Mouse (Mus musculus): ENCODE data around the gene Clptm1.

Clptm1 gene

DNA sequence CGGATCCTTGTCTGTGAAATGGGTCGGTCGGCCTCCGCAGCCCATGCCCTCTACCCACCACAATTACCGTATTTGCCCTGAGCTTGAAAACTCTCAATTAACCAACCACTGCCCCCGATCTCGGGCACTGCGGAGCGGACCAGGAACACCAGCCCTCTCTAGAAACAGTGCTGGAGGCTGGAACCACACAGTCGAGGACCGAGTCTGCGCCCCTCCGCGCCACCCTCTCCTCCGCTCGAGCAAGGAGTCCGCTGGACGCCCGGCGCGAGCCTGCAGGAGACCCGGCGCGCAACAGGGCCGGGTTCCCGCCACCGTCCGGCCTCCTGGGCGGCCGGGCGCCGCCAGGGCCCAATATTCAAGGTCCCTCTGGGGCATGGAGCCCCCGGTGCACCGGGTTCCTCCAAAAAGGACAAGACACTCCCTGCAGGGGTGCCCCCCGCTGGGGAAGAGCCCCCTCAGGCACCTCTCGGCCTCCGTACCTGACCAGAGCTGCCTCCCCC is 328 bp downstream of the Clptm1 start:
- no peak for DNase-seq (ENCODE audit: low spot score in 2 of 2)

DNA sequence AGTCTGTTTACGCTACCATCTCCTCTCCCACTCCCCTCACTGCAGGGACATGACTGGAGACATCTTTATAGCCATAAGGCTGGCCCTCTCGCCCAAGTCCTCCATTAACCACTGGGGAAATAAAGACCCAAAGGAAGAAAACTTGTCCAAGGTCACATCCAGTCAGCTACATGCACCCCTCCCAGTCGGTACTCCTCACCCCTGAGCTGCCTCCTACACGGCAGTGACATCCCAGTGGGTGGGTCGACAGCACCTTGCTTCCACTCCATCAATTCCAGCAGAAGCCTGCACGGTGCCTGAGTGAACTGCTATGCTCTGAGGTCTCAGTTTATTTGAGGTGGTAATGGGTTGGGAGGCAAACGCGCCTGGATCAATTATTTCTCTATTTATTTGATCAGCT is 893 bp downstream of the Clptm1 start:
- DNase-seq (ENCODE audit: low spot score in 2 of 2) = peak in 1 of 2 experiments; percentile 15

DNA sequence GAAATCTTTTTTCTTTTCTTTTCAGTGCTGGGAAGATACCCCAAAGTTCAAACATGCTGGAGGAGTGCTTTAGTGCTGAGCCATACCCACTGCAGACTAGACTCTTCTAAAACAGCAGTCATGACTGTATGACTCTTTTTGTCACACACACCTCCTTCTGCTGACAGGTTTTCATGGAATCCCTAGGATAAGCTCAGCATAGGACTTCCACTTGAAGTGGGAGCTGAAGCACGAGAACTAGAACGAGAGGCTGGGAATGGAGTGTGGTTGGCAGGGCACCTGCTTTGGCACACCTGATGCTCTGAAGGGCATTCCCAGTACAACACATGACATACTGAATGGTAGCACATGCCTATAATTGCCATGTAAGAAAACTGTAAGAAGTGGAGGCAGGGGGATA is 12.2 kb downstream of the Clptm1 start:
- no peak for DNase-seq (ENCODE audit: low spot score in 2 of 2)

DNA sequence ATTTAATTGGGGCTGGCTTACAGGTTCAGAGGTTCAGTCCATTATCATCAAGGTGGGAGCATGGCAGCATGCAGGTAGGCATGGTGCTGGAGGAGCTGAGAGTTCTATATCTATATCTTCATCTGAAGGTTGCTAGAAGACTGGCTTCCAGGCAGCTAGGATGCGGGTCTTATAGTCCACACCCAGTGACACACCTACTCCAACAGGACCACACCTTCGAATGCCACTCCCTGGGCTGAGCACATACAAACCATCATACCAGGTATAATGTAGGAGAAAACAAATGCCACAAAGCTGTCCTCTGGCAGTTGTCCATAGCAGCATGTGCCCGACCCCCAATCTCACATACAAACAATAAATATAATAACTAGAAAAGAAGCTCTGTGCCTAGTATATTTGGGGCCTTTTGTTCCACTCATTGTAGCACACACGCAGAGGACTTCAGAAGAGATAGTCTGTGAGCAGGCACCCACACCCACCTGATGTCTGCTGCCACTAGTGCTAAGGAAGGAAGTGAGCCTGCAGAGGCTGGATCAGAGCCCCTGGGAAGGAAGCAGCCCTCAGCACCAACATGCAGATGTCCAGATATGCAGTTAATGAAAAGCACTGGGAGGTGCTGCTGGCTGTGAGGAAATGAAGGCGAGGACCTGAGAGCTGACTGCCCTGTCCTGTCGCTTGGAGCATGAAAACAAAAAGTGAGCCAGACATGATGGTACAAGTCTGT is 13.6 kb downstream of the Clptm1 start:
- DNase-seq (ENCODE audit: low spot score in 2 of 2) = no peak

DNA sequence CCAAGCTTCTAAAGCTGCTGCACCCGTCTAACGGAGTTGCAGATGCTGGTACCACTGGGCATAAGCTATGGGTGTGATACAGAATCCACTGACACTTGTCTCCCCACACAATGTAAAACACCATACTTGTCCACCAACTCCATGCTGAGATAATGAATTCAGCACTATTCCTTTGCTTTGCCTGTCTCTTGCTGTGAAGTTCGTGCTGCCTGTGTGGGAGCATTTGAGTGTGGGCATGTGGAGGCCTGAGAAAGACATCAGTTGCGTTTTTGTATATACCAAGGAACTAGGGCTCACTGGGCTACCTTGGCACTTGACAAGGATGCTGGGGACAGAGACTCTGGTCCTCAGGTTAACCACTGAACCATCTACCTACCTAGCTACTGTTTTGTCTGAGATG is 23.6 kb downstream of the Clptm1 start:
- no peak for DNase-seq (ENCODE audit: low spot score in 2 of 2)

DNA sequence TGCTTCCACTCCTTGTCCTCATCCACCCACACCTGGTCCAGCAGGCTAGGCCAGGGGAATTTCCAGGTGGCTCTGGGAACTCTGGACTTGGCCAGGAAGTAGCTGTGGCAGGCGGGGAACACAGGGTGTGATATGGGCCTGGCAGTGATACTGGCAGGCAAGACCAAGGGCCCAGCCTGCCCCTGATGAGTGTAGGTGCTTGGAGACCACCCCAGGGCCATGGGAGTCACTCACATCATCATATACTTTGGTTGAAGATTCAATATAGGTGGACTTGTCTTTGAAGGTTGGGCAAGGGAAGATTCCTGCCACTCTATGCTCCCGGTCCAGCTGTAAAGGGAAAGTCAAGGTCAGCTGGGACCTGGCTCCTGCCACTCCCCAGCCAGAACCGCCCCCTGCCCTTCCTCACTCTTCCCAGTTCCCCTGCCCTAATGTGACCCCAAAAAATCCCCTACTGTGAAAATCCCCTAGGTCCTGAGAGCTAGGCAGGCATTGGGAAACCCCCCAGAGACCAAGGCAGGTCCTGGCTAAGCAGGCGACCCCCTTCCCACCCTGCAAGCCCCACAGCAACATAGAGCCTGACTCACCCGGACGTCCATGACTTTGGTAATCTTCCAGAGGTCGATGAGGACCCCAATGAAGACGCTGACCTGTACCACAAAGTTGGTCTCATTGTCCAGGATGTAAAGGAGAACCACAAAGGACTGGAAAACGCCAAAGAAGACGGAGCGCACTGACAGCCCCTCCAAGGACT is 29.6 kb downstream of the Clptm1 start:
- DNase-seq (ENCODE audit: low spot score in 2 of 2) = no peak

DNA sequence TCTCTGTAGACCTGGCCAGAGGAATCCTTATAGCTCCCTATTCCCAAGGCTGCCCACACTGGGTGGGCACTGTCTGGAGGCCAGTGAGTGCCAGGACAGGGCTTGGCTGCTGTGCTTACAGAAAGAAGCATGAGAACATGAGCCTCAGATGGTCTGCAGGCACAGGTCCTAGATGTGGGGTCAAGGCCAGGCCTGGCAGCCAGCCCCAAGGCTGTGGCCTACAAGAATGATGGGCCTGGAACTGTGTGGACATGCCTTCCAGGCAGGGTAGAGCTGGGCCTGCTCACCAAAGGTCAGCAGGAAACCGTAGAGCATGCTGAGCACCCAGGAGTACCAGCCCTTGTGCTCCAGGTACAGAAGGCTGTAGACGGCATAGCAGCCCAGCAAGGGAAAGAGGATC is 30.2 kb downstream of the Clptm1 start:
- no peak for DNase-seq (ENCODE audit: low spot score in 2 of 2)

DNA sequence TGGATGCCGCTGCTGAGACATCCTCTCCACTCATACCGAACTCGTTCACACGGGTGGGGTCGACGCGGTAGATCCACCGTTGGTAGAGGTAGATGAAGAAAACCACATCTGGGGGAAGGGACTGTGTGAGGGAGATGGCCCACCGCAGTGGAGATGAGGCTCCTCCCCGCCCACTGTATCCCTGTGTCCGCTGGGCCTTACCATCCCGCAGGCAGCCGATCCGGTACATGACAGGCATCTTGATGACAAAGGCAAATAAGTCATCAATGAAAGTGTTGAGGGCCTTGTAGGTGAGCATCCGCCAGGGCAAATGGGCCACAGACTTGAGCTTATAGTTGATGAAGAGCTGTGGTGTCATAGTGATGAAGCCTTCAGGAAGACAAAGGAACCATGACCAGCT is 31.0 kb downstream of the Clptm1 start:
- DNase-seq (ENCODE audit: low spot score in 2 of 2) = no peak

DNA sequence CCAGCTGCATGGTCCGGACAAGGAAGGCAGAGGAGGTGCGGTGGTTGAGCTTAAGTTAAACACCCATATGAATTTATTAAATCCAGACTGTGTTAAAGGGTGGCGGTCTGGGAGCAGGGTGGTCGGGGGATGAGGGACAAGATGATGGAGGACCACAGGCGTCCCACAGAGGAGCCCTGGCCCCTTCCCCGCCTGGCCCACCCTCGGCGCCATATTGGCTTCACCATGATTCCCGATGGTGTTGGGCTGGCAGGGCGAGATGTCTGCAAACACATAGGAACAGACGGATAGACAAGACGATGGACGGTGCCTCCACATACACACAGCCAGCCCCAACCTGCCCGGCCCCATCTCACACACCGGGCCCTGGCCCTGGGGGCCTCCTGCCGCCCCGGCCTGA is 31.6 kb downstream of the Clptm1 start:
- DNase-seq (ENCODE audit: low spot score in 2 of 2) = no peak

DNA sequence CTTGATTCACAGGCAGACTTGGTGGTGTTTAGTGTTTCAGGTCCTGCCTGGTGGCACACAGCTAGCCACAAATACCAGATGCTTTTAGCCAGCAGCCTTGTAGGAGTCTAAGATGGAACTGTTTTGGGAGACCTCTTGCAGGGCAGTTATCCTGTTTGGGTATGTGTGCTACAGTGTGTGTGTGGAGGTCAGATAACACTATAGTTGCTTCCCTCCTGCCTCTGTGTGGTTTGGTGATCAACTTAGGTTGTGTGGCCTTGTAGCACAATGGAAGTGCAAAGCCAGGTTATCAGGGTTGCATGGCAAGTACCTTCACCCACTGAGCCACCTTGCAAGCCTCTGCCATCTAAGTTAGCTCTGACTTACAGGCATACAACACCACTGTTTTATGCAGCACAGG is 32.1 kb downstream of the Clptm1 start:
- DNase-seq (ENCODE audit: low spot score in 2 of 2) = no peak

DNA sequence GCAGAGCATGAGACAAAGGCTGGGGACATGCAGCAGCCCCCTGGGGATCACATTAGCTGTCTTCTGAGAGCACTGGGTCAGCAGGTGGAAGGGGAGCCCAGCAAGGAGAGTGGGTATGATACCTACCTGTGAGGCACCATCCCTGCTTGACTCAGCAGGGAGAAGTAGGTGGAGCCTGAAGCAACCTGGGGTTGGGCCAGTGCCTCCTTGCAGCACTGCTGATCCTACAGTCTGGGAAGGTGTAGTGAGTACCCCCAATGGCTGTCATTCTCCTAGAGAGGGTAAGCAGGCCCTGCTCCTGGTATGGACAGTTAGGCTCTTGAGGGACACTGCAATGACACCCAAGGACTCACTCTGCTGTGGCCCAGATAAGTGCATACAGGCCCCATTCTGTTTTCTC is 32.6 kb downstream of the Clptm1 start:
- DNase-seq (ENCODE audit: low spot score in 2 of 2) = no peak

DNA sequence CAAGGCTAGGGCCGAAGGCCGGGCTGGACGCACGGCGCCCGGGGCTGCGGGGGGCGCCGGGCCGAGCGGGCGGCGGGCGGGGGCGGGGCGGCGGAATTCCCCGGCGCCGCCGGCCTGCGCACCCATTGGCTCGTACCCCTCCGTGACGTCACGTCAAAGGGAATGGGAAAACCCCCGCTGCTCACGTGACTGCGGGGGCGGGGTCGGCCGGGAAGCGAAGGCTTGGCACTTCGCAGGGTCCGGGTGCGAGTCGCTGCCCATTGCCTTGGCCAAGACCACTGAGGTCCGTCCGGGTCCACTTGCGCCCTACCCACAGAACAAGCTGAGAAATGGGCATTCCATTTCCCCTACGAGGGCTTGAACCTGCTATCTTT is 35.5 kb downstream of the Clptm1 start, which contains the start of gene Relb:
Relb (minus strand) TSS at position 78 of the 374 bp plus-strand sequence.
- peak; percentile 82 to 88 for DNase-seq (ENCODE audit: low spot score in 2 of 2)

DNA sequence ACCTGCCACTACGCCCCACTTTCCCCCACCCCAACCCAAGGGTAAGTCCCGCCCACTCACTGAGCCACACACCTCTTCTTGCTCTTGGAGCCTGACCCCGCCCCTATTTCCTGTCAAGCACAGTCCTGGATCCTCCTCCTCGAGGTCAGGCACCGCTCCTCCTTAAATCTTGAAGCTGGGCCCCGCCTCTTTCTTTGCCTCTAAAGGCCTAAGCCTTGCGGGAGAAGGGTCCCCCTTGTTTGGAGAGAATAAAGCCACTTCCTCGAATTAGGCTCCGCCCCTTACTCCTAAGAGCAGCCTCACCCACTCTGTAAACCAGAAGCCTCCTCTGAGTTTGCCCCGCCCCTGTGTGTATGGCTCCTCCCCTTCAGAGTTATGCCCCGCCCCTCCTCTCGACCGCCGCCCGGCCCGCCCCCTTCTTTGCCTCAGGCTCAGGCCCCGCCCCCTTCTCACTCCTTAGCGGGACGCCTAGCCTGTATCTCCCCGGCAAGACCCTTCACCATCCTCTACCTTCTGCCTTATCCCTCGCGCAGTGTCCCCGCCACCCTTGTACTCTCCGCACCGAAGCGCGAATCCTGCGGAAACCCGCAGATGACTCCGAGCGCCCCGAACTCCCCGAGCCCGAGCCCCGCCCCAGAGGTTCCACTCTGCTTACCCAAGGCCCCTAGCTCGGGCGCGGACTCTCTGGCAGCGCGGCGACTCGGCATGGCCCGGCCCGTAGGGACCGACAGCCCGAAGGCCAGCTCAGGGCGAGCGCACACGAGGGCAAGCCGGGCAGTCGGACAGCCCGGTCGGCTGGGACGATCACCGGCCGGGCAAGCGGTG is 36.1 kb downstream of the Clptm1 start:
- peak; percentile 69 to 86 for DNase-seq (ENCODE audit: low spot score in 2 of 2)

DNA sequence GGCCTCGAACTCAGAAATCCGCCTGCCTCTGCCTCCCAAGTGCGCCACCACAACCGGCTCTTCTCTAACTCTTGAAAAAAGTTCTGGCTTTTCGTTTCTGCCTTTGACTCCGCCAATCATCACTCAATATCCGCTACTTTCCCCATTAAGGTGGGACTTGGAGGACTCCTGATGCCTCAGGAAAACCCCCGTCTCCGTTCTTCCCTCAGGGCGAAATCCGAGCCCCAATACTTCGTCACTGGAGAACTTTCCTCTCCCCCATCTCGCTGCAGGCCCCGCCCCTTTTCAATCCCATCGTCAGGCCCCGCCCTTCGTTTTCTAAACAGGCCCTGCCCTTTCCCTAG is 36.7 kb downstream of the Clptm1 start:
- DNase-seq (ENCODE audit: low spot score in 2 of 2) = no peak

DNA sequence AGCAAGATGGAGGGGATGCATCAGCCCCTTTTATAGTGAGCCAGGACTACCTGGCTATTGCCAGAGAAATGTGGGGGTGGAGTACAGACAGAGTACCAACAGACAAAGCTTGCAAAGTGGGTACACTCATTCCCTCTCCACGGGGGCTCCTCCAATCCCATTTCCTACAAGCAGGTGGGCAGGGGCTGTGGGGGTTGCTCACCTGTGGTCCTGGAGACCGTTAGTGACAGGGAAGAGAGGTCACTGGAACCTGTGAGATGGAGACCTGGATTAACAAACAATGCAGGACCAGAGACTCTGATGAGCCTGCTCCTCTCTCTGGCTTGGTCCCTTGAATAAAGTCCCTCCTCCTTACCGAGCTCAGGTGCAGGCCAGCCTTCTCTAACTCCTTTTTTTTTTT is 37.1 kb downstream of the Clptm1 start:
- DNase-seq (ENCODE audit: low spot score in 2 of 2) = no peak

DNA sequence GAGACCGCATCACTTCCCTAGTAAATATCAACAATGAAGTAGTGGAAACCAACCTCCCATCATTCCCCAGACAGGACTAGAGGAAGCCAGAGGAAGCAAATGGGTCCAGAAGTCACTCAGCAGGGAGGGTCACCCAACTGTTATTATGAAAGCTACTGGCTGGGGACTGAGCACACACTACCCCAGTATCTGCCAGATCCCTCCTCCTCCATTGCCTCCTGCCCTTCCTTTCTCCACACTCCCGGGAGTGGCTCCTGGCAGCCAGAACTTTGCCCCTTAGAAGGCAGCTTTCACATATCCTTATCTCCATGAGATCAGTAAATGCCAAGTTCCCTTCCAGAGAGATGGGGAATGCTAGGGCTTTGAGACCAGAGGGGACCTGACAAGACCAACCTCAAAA is 41.4 kb downstream of the Clptm1 start:
- no peak for DNase-seq (ENCODE audit: low spot score in 2 of 2)

DNA sequence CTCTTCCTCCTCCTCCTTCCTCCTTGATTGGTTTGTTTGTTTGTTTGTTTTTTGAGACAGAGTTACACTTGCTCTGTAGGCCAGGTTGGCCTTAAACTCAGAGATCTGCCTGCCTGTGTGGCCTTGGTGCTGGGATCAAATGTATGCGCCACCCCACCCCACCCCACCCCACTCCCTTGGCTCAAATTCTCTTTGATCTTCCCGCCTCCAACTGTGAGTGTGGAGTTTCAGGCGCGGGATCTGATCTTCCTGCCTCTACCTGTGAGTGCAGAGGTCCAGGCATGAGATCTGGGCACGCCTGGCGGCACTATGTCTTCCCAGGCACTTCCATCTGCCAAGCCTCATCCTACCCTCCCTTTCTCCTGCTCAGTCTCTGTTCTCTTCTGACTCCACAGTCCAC is 42.6 kb downstream of the Clptm1 start:
- DNase-seq (ENCODE audit: low spot score in 2 of 2) = no peak

DNA sequence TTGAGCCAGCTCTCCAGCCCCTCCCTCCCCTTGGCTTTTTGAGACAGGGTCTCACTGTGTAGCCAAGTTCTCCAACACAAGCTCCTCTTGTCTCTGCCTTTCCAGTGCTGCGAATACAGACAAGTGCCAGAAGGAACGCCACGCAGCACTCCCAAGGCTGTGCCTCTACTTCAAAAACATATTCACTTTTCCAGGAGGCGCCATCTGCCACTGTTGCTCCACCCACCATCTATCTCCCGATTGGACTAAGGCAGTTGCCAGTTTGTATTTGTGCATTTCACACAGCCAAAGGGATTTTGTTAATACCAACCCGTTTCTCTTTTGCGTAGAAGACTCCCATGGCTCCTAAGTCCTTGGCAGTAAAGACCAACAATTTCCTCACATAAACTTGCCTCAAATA is 44.0 kb downstream of the Clptm1 start:
- DNase-seq (ENCODE audit: low spot score in 2 of 2) = no peak

DNA sequence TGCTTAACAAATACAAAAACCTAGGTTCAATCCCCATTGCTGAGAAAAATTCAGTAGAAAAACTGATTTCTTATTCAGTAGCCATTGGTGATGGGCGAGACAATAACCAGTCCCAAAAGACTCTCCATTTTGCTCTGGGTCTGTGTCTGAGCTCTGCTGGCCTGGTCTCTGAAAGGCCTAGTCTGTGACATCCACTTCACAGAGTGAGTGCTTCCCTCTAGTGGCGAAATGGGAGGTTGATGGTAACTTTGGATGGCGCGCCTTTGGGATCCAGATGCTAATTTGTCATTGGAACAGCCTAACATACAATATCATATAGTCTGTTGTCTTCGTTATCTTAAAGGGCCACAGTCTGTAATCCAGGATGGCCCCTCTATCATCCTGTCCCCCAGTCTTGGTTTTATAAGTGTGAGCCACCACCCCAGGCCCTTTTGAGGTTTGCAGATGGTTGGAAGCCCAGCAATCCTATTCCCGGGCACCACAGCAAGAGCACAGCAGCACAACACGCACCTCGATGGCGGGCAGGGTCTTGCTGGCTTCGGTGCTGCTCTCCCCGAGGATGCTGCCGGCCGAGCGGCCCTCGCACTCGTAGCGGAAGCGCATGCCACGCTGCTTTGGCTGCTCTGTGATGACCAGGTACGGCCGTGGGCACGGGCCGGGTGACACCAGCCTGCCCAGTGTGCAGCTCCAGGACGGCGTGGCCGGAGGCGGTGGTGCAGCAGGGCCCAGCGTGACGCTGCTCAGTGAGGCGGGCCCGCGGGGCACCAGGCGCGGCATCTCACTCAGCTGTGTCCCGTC is 45.6 kb downstream of the Clptm1 start:
- peak; percentile 47 to 74 for DNase-seq (ENCODE audit: low spot score in 2 of 2)

DNA sequence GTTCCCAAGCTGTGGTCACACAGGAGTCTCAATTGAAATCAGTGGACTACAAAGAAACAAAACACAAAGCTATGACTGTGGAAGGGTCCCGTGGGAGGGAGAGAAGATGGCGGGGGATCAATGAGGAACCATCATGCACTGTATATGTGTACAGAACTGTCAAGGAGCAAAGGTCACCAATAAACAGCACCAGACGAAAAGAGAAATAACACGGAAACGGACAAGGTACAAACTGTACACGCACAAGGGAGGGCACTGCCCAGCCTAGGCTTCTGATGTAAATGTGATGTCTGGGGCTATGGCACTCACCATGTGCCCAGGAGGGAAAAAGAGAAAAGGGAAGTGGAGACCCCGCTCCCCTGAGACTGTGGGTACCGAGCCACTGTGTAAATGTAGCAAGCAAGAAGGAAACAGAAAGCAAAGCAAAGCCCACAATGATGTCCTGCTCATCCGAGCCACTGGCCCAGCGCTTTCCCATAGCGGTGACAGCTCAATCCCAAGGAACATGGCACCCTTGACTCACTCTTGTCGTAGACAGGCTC is 49.7 kb downstream of the Clptm1 start:
- DNase-seq (ENCODE audit: low spot score in 2 of 2) = no peak

DNA sequence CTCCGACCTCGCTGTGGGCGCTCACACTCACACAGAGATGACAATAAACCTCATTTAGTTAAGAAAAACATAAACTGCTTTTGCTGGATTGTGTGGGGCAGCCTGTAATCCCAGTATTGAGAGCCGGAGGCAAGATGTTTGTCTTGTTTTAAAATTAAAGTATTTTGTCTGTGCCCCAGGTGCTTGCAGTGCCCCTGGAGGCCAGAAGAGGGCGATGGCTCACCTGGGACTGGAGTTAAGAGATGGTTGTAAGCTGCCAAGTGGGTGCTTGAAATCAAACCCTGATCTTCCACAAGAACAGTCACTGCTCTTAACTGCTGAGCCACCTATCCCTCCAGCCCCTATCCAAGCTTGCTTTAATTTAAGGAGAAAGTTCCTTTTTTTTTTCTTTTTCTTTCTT is 53.9 kb downstream of the Clptm1 start:
- no peak for DNase-seq (ENCODE audit: low spot score in 2 of 2)

Measured in cerebellum, postnatal 4 days (tissue).